In the genomic region with DNA sequence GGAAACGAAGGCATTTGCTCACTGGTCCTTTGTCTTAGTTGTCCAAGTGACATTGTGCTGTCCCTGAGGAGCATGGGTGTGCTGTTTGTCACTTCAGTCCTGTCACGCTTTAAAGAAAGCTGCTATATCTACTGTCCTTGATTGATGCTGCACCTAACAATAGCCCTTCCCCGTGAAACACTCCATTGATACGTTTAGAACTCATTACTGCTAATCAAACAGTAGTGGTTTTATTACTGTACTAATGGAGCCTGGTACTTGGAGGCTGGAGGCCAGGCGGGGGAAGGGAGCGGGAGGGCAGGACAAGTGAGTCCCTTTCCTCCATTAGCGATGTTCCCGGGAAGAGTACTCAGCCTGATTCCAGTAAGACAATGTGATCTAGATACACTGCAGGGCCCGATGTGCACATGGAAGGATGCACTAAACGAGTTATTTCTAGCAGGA, we compare ENCODE assay signal across 12 mouse cellular contexts.
A peak's percentile ranks its signal among the peaks of the same experiment; 100 is the strongest.
DNase-seq lines count a peak whose midpoint lies in the region; ATAC-seq and TF ChIP-seq lines count a peak whose summit lies in the region.
"Had no signal": no experiment of that assay in that cellular context is flagged by ENCODE, and none has a peak within 500 bp of the region (broad histone marks: within the 10 kb centered on the region; RNA-seq: fewer than 3 reads in every experiment).

No protein-coding gene starts in this region.

- H3K27ac ChIP-seq in kidney, adult 2 months (ENCODE audit: insufficient read depth, low read depth, low read length), result no peak overlapping the region
- peak overlapping the region; percentile 36 for H3K27ac ChIP-seq in hindbrain, embryonic 12.5 days
- H3K27ac ChIP-seq in neural tube, embryonic 13.5 days (replicated peaks), result peak overlapping the region; percentile 59
- H3K27ac ChIP-seq: heart, embryonic 15.5 days; stomach, embryonic 15.5 days had no signal

- H3K9ac ChIP-seq in hindbrain, embryonic 12.5 days, result no peak overlapping the region
- H3K9ac ChIP-seq in neural tube, embryonic 13.5 days, result no peak overlapping the region
- H3K9ac ChIP-seq: heart, embryonic 15.5 days; stomach, embryonic 15.5 days had no signal

- TF ChIP-seq POLR2A in kidney, adult 2 months (IDR thresholded peaks at IDR 0.05; ENCODE audit: low read depth, low read length), result no peak

- DNase-seq in kidney, adult 2 months, result peak; percentile 13
- DNase-seq in kidney, postnatal 14 days, result no peak
- peak; percentile 55 for DNase-seq in brain, adult 2 months (ENCODE audit: low read depth, low spot score)
- no peak for DNase-seq in adrenal gland, adult 18-20 months (ENCODE audit: low spot score in 2 of 2)
- DNase-seq in gastrocnemius, postnatal 4 days (ENCODE audit: low spot score in 2 of 2), result no peak
- DNase-seq: cerebellum, adult 8-10 months; lung, adult 2 months had no signal

- H3K4me1 ChIP-seq in kidney, adult 2 months (ENCODE audit: control insufficient read depth, insufficient read depth, low read length), result peaks cover 23% of the 10 kb centered on the region
- peaks cover 17% of the 10 kb centered on the region for H3K4me1 ChIP-seq in hindbrain, embryonic 12.5 days
- peaks cover 46% of the 10 kb centered on the region for H3K4me1 ChIP-seq in neural tube, embryonic 13.5 days (replicated peaks)

- H3K4me2 ChIP-seq in hindbrain, embryonic 12.5 days (replicated peaks), result no peak overlapping the region
- H3K4me2 ChIP-seq in neural tube, embryonic 13.5 days, result no peak overlapping the region; the same call in 1 of the 2 replicates
- H3K4me2 ChIP-seq: heart, embryonic 15.5 days; stomach, embryonic 15.5 days had no signal

- H3K36me3 ChIP-seq in kidney, adult 2 months (ENCODE audit: control insufficient read depth, insufficient read depth, low read length), result no peaks in the 10 kb centered on the region
- H3K36me3 ChIP-seq in hindbrain, embryonic 12.5 days, result no peaks in the 10 kb centered on the region
- no peaks in the 10 kb centered on the region for H3K36me3 ChIP-seq in neural tube, embryonic 13.5 days
- H3K36me3 ChIP-seq: heart, embryonic 15.5 days; stomach, embryonic 15.5 days had no signal

- WGBS in kidney, adult 2 months, result 60% methylated on average over 10 of the region's 10 CpGs
- WGBS in hindbrain, embryonic 12.5 days, result 25% methylated on average over 10 of the region's 10 CpGs
- WGBS in neural tube, embryonic 13.5 days, result 7% methylated on average over 10 of the region's 10 CpGs

- no peaks in the 10 kb centered on the region for H3K27me3 ChIP-seq in kidney, adult 2 months (replicated peaks; ENCODE audit: control insufficient read depth, insufficient read depth, low read length)
- H3K27me3 ChIP-seq in hindbrain, embryonic 12.5 days, result no peaks in the 10 kb centered on the region
- H3K27me3 ChIP-seq in neural tube, embryonic 13.5 days, result no peaks in the 10 kb centered on the region
- H3K27me3 ChIP-seq: heart, embryonic 15.5 days; stomach, embryonic 15.5 days had no signal

- no peak for TF ChIP-seq CTCF in kidney, adult 2 months (conservative IDR thresholded peaks at IDR 0.05; ENCODE audit: insufficient read depth, insufficient read length, low read depth, low read length)

- peak; percentile 68 for ATAC-seq in hindbrain, embryonic 12.5 days (ENCODE audit: low FRiP score)
- peak; percentile 51; the same call in 1 of the 2 replicates for ATAC-seq in neural tube, embryonic 13.5 days (ENCODE audit: low read depth)
- ATAC-seq in erythroblast, adult 5-6 weeks (replicated peaks; ENCODE audit: low FRiP score, poor library complexity, severe bottlenecking), result no peak

- no peaks in the 10 kb centered on the region for H3K9me3 ChIP-seq in hindbrain, embryonic 12.5 days (replicated peaks)
- H3K9me3 ChIP-seq in neural tube, embryonic 13.5 days, result no peaks in the 10 kb centered on the region
- H3K9me3 ChIP-seq: heart, embryonic 15.5 days; stomach, embryonic 15.5 days had no signal

- H3K4me3 ChIP-seq in kidney, adult 2 months (ENCODE audit: insufficient read depth, low read depth, low read length), result no peak overlapping the region
- H3K4me3 ChIP-seq in hindbrain, embryonic 12.5 days, result no peak overlapping the region
- no peak overlapping the region for H3K4me3 ChIP-seq in neural tube, embryonic 13.5 days
- H3K4me3 ChIP-seq: heart, embryonic 15.5 days; stomach, embryonic 15.5 days had no signal

Comparison
In these comparisons a context has a peak if more than half of its experiments do, and no peak if none do; other contexts are left out.
1. DNase-seq: peak in kidney, adult 2 months (single experiment) and brain, adult 2 months (single experiment); none in kidney, postnatal 14 days (single experiment), adrenal gland, adult 18-20 months (0 of 2) and gastrocnemius, postnatal 4 days (0 of 2).